Mouse (Mus musculus) heart, embryonic 15.5 days (tissue): ENCODE data around the gene Defb13. TPM values are rescaled to one million over a fixed set of nuclear protein-coding genes. Genes with fewer than 3 reads are reported as not detected.

ENCODE experiments used
- ATAC-seq: fragments of 200-750 bp; cut with Nextera tagmentation; replicated peaks from 2 replicates; pipeline ENCODE4 v1.8.0; 2017; ENCODE audit warnings: low read depth, moderate TSS enrichment; ENCODE audit not compliant: insufficient number of reproducible peaks, insufficient read depth, low FRiP score
- H3K27ac ChIP-seq: fragments of 300-500 bp; sonication (generic); 2 replicates; pipeline ENCODE4 v1.5.1; 2015; ENCODE audit warnings: mild to moderate bottlenecking, inconsistent platforms
- H3K27me3 ChIP-seq: fragments of 300-500 bp; sonication (generic); 2 replicates; pipeline ENCODE4 v1.6.1; 2015; ENCODE audit warnings: inconsistent platforms
- H3K36me3 ChIP-seq: fragments of 300-500 bp; sonication (generic); 2 replicates; pipeline ENCODE4 v1.6.1; 2015; ENCODE audit warnings: mild to moderate bottlenecking, inconsistent platforms
- H3K4me1 ChIP-seq: fragments of 300-500 bp; sonication (generic); replicated peaks from 2 replicates; pipeline ENCODE4 v1.6.1; 2015; ENCODE audit warnings: inconsistent platforms
- H3K4me2 ChIP-seq: fragments of 300-500 bp; sonication (generic); 2 replicates; pipeline ENCODE4 v1.6.1; 2015; ENCODE audit warnings: inconsistent platforms, mild to moderate bottlenecking, moderate library complexity
- H3K4me3 ChIP-seq: fragments of 300-500 bp; sonication (generic); 2 replicates; pipeline ENCODE4 v1.5.1; 2015; ENCODE audit warnings: mild to moderate bottlenecking, inconsistent platforms
- H3K9ac ChIP-seq: fragments of 300-500 bp; sonication (generic); 2 replicates; pipeline ENCODE4 v1.6.1; 2015; ENCODE audit warnings: mild to moderate bottlenecking, inconsistent platforms
- H3K9me3 ChIP-seq: fragments of 300-500 bp; sonication (generic); replicated peaks from 2 replicates; pipeline ENCODE4 v1.6.1; 2016; ENCODE audit warnings: inconsistent platforms
- WGBS: fragments of 180-500 bp; shearing (Covaris S2); methylation state at CpG from one replicate; pipeline ENCODE4 v1.1.7; 2015; ENCODE audit warnings: mixed read lengths; 5-methylcytosine and 5-hydroxymethylcytosine counted together
- polyA plus RNA-seq: library from polyadenylated mRNA; unstranded; fragments of >200 nt; fragmentation: Nextera tagmentation; extraction: Ambion mirVana; gene quantifications from 2 replicates; pipeline ENCODE4 v1.2.1, GENCODE M21; 2015

The Defb13 gene
- polyA plus RNA-seq, 1 experiment from 2014 or later, result not detected

- Histone ChIP-seq H3K27me3 (no peaks in the 10 kb centered on the region), H3K36me3 (no peaks in the 10 kb centered on the region), H3K27ac (no peak overlapping the region), H3K4me3 (no peak overlapping the region), H3K9ac (no peak overlapping the region), H3K4me1 (no peaks in the 10 kb centered on the region), H3K9me3 (no peaks in the 10 kb centered on the region), H3K4me2 (no peak overlapping the region)
- ATAC-seq, result no peak
- WGBS, result 61% methylated on average over 1 of the region's 1 CpGs
Observed at GRCm38 (mm10) chr8:21966646-21967045, 20.1 kb downstream of the Defb13 start.

- Histone ChIP-seq H3K9ac (no peak within 1 kb of the TSS), H3K4me2 (no peak within 1 kb of the TSS), H3K27me3 (no peaks in the 10 kb centered on the region), H3K36me3 (no peaks in the 10 kb centered on the region), H3K9me3 (no peaks in the 10 kb centered on the region), H3K27ac (no peak within 1 kb of the TSS), H3K4me1 (no peaks in the 10 kb centered on the region), H3K4me3 (no peak within 1 kb of the TSS)
- 85% methylated on average over 3 of the region's 3 CpGs for WGBS
- ATAC-seq, result no peak
Observed at GRCm38 (mm10) chr8:21969475-21969874, 22.9 kb downstream of the Defb13 start, which contains the start of gene Ccdc70. Ccdc70 (plus strand) TSS chr8:21969775.

GRCm38 (mm10) chr8:21978193-21978592 is 31.6 kb downstream of the Defb13 start:
- Histone ChIP-seq H3K27ac (no peak overlapping the region), H3K9me3 (no peaks in the 10 kb centered on the region), H3K4me1 (no peaks in the 10 kb centered on the region), H3K27me3 (no peaks in the 10 kb centered on the region), H3K4me2 (no peak overlapping the region), H3K4me3 (no peak overlapping the region), H3K36me3 (no peaks in the 10 kb centered on the region), H3K9ac (no peak overlapping the region)
- ATAC-seq, result no peak
- WGBS, result 71% methylated on average over 4 of the region's 4 CpGs

- Histone ChIP-seq H3K4me3 (no peak overlapping the region), H3K36me3 (no peaks in the 10 kb centered on the region)
Observed at GRCm38 (mm10) chr8:21981664-21982337, 35.2 kb downstream of the Defb13 start.

GRCm38 (mm10) chr8:21992184-21992583 is 45.6 kb downstream of the Defb13 start:
- no peak overlapping the region for H3K4me3 ChIP-seq
- no peak overlapping the region for H3K4me2 ChIP-seq
- H3K9ac ChIP-seq, result no peak overlapping the region
- H3K27ac ChIP-seq, result no peak overlapping the region
- WGBS, result 16% methylated on average over 6 of the region's 6 CpGs
- no peaks in the 10 kb centered on the region for H3K9me3 ChIP-seq
- ATAC-seq, result no peak
- no peaks in the 10 kb centered on the region for H3K4me1 ChIP-seq
- H3K36me3 ChIP-seq, result no peaks in the 10 kb centered on the region
- H3K27me3 ChIP-seq, result no peaks in the 10 kb centered on the region

More at GRCm38 (mm10) chr8:21981664-21982337, 35.2 kb downstream of the Defb13 start:
- Histone ChIP-seq H3K4me1 (no peaks in the 10 kb centered on the region), H3K4me2 (no peak overlapping the region), H3K9ac (no peak overlapping the region), H3K27me3 (no peaks in the 10 kb centered on the region), H3K9me3 (no peaks in the 10 kb centered on the region), H3K27ac (no peak overlapping the region)
- ATAC-seq, result no peak
- WGBS, result 61% methylated on average over 8 of the region's 8 CpGs

- ATAC-seq, result no peak
- no peak overlapping the region for H3K9ac ChIP-seq
- WGBS, result 47% methylated on average over 3 of the region's 3 CpGs
Observed at GRCm38 (mm10) chr8:21995181-21995580, 48.6 kb downstream of the Defb13 start.

More at GRCm38 (mm10) chr8:21995181-21995580, 48.6 kb downstream of the Defb13 start:
- Histone ChIP-seq H3K27me3 (no peaks in the 10 kb centered on the region), H3K27ac (no peak overlapping the region), H3K4me3 (no peak overlapping the region), H3K4me2 (no peak overlapping the region), H3K36me3 (no peaks in the 10 kb centered on the region), H3K9me3 (no peaks in the 10 kb centered on the region), H3K4me1 (no peaks in the 10 kb centered on the region)

Other genes with a start within 250 kb of the Defb13 start
- gene AY761184, start 243.1 kb upstream of the Defb13 start, polyA plus RNA-seq, result not detected in 2 replicates
- gene Defa24, start 212.3 kb upstream of the Defb13 start, polyA plus RNA-seq, result not detected in 2 replicates
- gene Defb50, start 123.2 kb upstream of the Defb13 start, polyA plus RNA-seq, result not detected in 2 replicates
- not detected in 2 replicates for gene Defb2, start 106.8 kb upstream of the Defb13 start, polyA plus RNA-seq
- not detected in 2 replicates for gene Defb10, start 87.9 kb upstream of the Defb13 start, polyA plus RNA-seq
- gene Defb9, start 61.3 kb upstream of the Defb13 start, polyA plus RNA-seq, result not detected in 2 replicates
- gene Defb11, start 40.4 kb upstream of the Defb13 start, polyA plus RNA-seq, result not detected in 2 replicates
- not detected in 2 replicates for gene Defb15, start 14.1 kb upstream of the Defb13 start, polyA plus RNA-seq
- gene Defb35, start 8.4 kb upstream of the Defb13 start, polyA plus RNA-seq, result not detected in 2 replicates
- gene Fam90a1a, start 12.0 kb downstream of the Defb13 start, polyA plus RNA-seq, result not detected in 2 replicates
- gene Ccdc70, start 23.0 kb downstream of the Defb13 start, polyA plus RNA-seq, result not detected in 2 replicates
- 0.67 and 2.1 TPM in 2 replicates for gene Atp7b, start 113.5 kb downstream of the Defb13 start, polyA plus RNA-seq
- 14.6 and 17.0 TPM in 2 replicates for gene Alg11, start 114.0 kb downstream of the Defb13 start, polyA plus RNA-seq
- gene Nek5, start 178.3 kb downstream of the Defb13 start, polyA plus RNA-seq, result 0.26 and 0.43 TPM in 2 replicates
- gene Nek3, start 219.7 kb downstream of the Defb13 start, polyA plus RNA-seq, result 4.3 and 4.5 TPM in 2 replicates
- 30.2 and 31.2 TPM in 2 replicates for gene Ckap2, start 239.1 kb downstream of the Defb13 start, polyA plus RNA-seq
- gene Vps36, start 246.0 kb downstream of the Defb13 start, polyA plus RNA-seq, result 20.5 and 21.7 TPM in 2 replicates